Mouse (Mus musculus) bone marrow macrophage, adult 2 months (primary cell): ENCODE measurements around the gene Sept6.

Source experiments
- CTCF ChIP-seq: IDR thresholded peaks from 2 replicates; pipeline ENCODE4 v1.5.1; 2012; ENCODE audit warnings: low read depth, mild to moderate bottlenecking, low read length, moderate library complexity
- POLR2A ChIP-seq: IDR thresholded peaks from 2 replicates; pipeline ENCODE4 v1.6.1; 2012; ENCODE audit warnings: mild to moderate bottlenecking, low read depth, low read length, borderline replicate concordance

- no peak for TF ChIP-seq POLR2A
- TF ChIP-seq CTCF: no peak
Observed at GRCm38 (mm10) chrX:36874178-36874696, 117.4 kb downstream of the Sept6 start.
